Mouse (Mus musculus) sigmoid colon, adult 10 weeks (tissue): ENCODE data around the gene Ptpn12. TPM values are rescaled to one million over a fixed set of nuclear protein-coding genes. Genes with fewer than 3 reads are reported as not detected.

ENCODE experiments used
- polyA plus RNA-seq: library from polyadenylated mRNA; stranded (reverse); fragments of 350-450 nt; fragmentation: Illumina TruSeq; extraction: RNeasy Lipid Tissue Mini Kit (QIAGEN cat#74804); gene quantifications from one replicate; pipeline ENCODE4 v1.2.3, GENCODE M21; 2014; ENCODE audit warnings: low read depth, low replicate concordance

The Ptpn12 gene
- polyA plus RNA-seq: 142 TPM

DNA sequence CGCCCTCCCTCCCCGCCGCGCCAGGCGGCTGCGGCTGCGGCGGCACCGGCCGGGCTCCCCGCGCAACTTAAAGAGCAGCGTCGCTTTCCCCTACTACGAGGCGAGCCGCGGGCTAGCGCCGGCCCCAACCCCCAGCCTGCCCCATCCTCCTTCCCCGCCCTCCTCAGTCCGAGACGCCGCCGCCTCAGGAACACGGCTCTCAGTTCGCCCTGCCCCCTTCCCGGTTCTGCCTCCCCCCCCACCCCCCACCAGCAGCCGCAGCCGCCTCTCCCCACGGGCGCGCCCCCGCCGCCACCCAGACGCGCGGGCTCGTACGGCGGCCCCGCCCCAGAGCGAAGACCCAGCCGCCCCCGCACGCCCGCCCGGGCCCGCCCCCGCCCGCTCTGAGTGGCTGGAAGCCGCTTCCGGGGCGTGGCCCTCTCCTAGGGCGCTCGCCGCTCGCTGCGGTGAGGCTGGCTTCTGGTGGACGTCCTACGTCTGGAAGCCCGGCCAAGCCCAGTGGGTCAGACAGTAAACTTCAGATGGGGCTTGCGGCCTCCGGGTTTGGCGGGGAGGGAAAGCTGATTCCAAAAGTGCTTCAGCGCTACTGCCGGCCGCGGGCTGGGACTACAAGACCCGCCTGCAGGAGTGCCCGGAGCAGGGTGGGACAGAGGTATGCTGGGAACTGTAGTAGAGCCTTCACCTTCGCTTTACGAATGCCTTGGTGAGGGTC is at the start of gene Ptpn12:
Gene Ptpn12 (minus strand): TSS at position 92 of the 712 bp plus-strand sequence.

DNA sequence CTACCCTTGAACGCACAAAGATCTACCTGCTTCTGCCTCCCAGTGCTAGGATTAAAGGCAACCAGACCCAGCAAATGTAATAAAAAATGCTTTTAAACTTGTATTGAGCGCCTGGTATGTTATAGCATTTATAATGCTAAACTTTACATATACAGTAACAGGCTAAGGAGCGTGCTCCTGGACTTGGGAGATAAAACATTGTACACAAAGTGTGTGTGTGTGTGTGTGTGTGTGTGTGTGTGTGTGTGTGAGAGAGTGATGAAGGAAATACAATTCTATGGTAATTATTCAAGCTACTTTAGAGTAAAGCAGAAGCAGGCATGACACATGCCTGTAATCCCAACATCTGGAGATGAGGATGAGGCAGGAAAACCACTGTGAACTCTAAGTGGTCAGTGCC is 99.4 kb downstream of the Ptpn12 start, which contains the start of gene Rsbn1l:
Gene Rsbn1l (minus strand): TSS at position 101 of the 400 bp plus-strand sequence.

Other genes starting within 250 kb of the Ptpn12 start
- gene Phtf2, start 173.8 kb downstream of the Ptpn12 start, polyA plus RNA-seq: 12.8 TPM
- 37.9 TPM for gene Tmem60, start 173.7 kb downstream of the Ptpn12 start, polyA plus RNA-seq
- 65.7 TPM for gene Rsbn1l, start 99.5 kb downstream of the Ptpn12 start, polyA plus RNA-seq
- 8.5 TPM for gene Gsap, start 130.3 kb upstream of the Ptpn12 start, polyA plus RNA-seq